Mouse (Mus musculus) hindbrain, postnatal 0 days (tissue): ENCODE data around the gene Pjvk. TPM values are rescaled to one million over a fixed set of nuclear protein-coding genes. Genes with fewer than 3 reads are reported as not detected.

ENCODE experiments used
- ATAC-seq: fragments of 200-750 bp; cut with Nextera tagmentation; 2 replicates; pipeline ENCODE4 v1.8.0; 2017; ENCODE audit warnings: mild to moderate bottlenecking, moderate TSS enrichment, moderate library complexity
- DNase-seq: peaks from one replicate; pipeline ENCODE4 v3.0.0-alpha.2; 2015; ENCODE audit warnings: low spot score
- H3K27ac ChIP-seq: fragments of 300-500 bp; sonication (generic); 2 replicates; pipeline ENCODE4 v1.5.1; 2014; ENCODE audit warnings: mild to moderate bottlenecking
- H3K27me3 ChIP-seq: fragments of 300-500 bp; sonication (generic); 2 replicates; pipeline ENCODE4 v1.6.1; 2014; ENCODE audit warnings: low read length, mixed read lengths; ENCODE audit not compliant: insufficient read depth
- H3K36me3 ChIP-seq: fragments of 300-500 bp; sonication (generic); 2 replicates; pipeline ENCODE4 v1.6.1; 2014; ENCODE audit warnings: low read length, mixed read lengths; ENCODE audit not compliant: insufficient read depth
- H3K4me1 ChIP-seq: fragments of 300-500 bp; sonication (generic); 2 replicates; pipeline ENCODE4 v1.6.1; 2014; ENCODE audit warnings: antibody characterized with exemption, low read length, mixed read lengths; ENCODE audit not compliant: insufficient read depth
- H3K4me2 ChIP-seq: fragments of 300-500 bp; sonication (generic); 2 replicates; pipeline ENCODE4 v1.6.1; 2014; ENCODE audit warnings: low read depth, mild to moderate bottlenecking, low read length, moderate library complexity, mixed read lengths
- H3K4me3 ChIP-seq: fragments of 300-500 bp; sonication (generic); 2 replicates; pipeline ENCODE4 v1.5.1; 2014; ENCODE audit warnings: low read length
- H3K9ac ChIP-seq: fragments of 300-500 bp; sonication (generic); replicated peaks from 2 replicates; pipeline ENCODE4 v1.6.1; 2014; ENCODE audit warnings: mild to moderate bottlenecking, low read length, moderate library complexity, mixed read lengths
- H3K9me3 ChIP-seq: fragments of 300-500 bp; sonication (generic); 2 replicates; pipeline ENCODE4 v1.6.1; 2016; ENCODE audit warnings: low read length, mixed read lengths
- CTCF ChIP-seq: IDR thresholded peaks from 2 replicates; pipeline ENCODE4 v1.5.1; 2016; ENCODE audit warnings: antibody characterized with exemption, control low read depth, low read depth
- WGBS: fragments of 180-500 bp; shearing (Covaris S2); extraction: QIAGEN DNeasy Blood & Tissue Kit; methylation state at CpG from one replicate; pipeline ENCODE4 v1.1.7; 2014; 5-methylcytosine and 5-hydroxymethylcytosine counted together
- polyA plus RNA-seq: library from polyadenylated mRNA; unstranded; fragments of >200 nt; fragmentation: Nextera tagmentation; extraction: Ambion mirVana; gene quantifications from 2 replicates; pipeline ENCODE4 v1.2.1, GENCODE M21; 2015
- total RNA-seq: library from RNA; depleted of rRNA; stranded (reverse); fragments of >200 nt; gene quantifications from 2 replicates; pipeline ENCODE4 v1.2.3, GENCODE M21; 2014

The Pjvk gene
- total and polyA plus RNA-seq, 2 experiments from 2014 or later = 0.37 to 0.63 TPM

GRCm38 (mm10) chr2:76658551-76658950 is 10.3 kb downstream of the Pjvk start:
- DNase-seq = no peak
- no peak for TF ChIP-seq CTCF
- Histone ChIP-seq H3K4me2 (no peak overlapping the region), H3K4me3 (no peak overlapping the region), H3K9ac (no peak overlapping the region), H3K27me3 (no peaks in the 10 kb centered on the region), H3K27ac (no peak overlapping the region), H3K9me3 (no peaks in the 10 kb centered on the region), H3K4me1 (no peaks in the 10 kb centered on the region), H3K36me3 (no peaks in the 10 kb centered on the region)
- ATAC-seq = no peak
- 76% methylated on average over 13 of the region's 13 CpGs for WGBS

GRCm38 (mm10) chr2:76659419-76659818 is 11.1 kb downstream of the Pjvk start:
- ATAC-seq (no peak), DNase-seq (peak; percentile 38)
- H3K9ac ChIP-seq = no peak overlapping the region
- WGBS = 57% methylated on average over 6 of the region's 8 CpGs
- H3K9me3 ChIP-seq = no peaks in the 10 kb centered on the region
- no peak overlapping the region for H3K4me3 ChIP-seq
- no peak overlapping the region for H3K27ac ChIP-seq
- H3K4me1 ChIP-seq = no peaks in the 10 kb centered on the region
- H3K4me2 ChIP-seq = no peak overlapping the region
- TF ChIP-seq CTCF = no peak
- H3K27me3 ChIP-seq = no peaks in the 10 kb centered on the region
- H3K36me3 ChIP-seq = no peaks in the 10 kb centered on the region

GRCm38 (mm10) chr2:76665531-76665930 is 17.3 kb downstream of the Pjvk start:
- Histone ChIP-seq H3K4me3 (no peak overlapping the region), H3K4me2 (no peak overlapping the region), H3K36me3 (no peaks in the 10 kb centered on the region), H3K27me3 (no peaks in the 10 kb centered on the region), H3K4me1 (no peaks in the 10 kb centered on the region), H3K9ac (no peak overlapping the region), H3K9me3 (no peaks in the 10 kb centered on the region), H3K27ac (no peak overlapping the region)
- WGBS = 98% methylated on average over 7 of the region's 7 CpGs
- TF ChIP-seq CTCF = no peak
- no peak for DNase-seq
- ATAC-seq = no peak

GRCm38 (mm10) chr2:76667200-76667599 is 18.9 kb downstream of the Pjvk start:
- H3K4me1 ChIP-seq = no peaks in the 10 kb centered on the region; the same call in 1 of the 2 replicates
- DNase-seq (no peak), ATAC-seq (no peak)
- H3K9me3 ChIP-seq = no peaks in the 10 kb centered on the region
- H3K27me3 ChIP-seq = no peaks in the 10 kb centered on the region
- no peak for TF ChIP-seq CTCF
- no peaks in the 10 kb centered on the region for H3K36me3 ChIP-seq
- H3K9ac ChIP-seq = no peak overlapping the region
- no peak overlapping the region for H3K4me2 ChIP-seq
- WGBS = 70% methylated on average over 5 of the region's 5 CpGs
- no peak overlapping the region for H3K27ac ChIP-seq
- no peak overlapping the region for H3K4me3 ChIP-seq

- Histone ChIP-seq H3K27me3 (no peaks in the 10 kb centered on the region), H3K4me2 (peak overlapping the region; percentile 74), H3K4me3 (peak overlapping the region; percentile 43), H3K4me1 (peaks cover 7% of the 10 kb centered on the region), H3K36me3 (no peaks in the 10 kb centered on the region), H3K9ac (peak overlapping the region; percentile 60; the same call in 1 of the 2 replicates), H3K27ac (no peak overlapping the region), H3K9me3 (no peaks in the 10 kb centered on the region)
- no peak for DNase-seq
- TF ChIP-seq CTCF = no peak
- 81% methylated on average over 6 of the region's 6 CpGs for WGBS
- ATAC-seq = no peak
Observed at GRCm38 (mm10) chr2:76671641-76672040, 23.4 kb downstream of the Pjvk start.

GRCm38 (mm10) chr2:76672134-76672745 is 24.0 kb downstream of the Pjvk start:
- H3K36me3 ChIP-seq = no peaks in the 10 kb centered on the region
- H3K4me2 ChIP-seq = peak overlapping the region; percentile 74
- no peak for ATAC-seq
- no peaks in the 10 kb centered on the region for H3K27me3 ChIP-seq
- TF ChIP-seq CTCF = no peak
- peaks cover 11% of the 10 kb centered on the region for H3K4me1 ChIP-seq
- peak overlapping the region; percentile 43 for H3K4me3 ChIP-seq
- 23% methylated on average over 9 of the region's 9 CpGs for WGBS
- DNase-seq = no peak
- H3K9me3 ChIP-seq = no peaks in the 10 kb centered on the region
- peak overlapping the region; percentile 79 for H3K27ac ChIP-seq
- peak overlapping the region; percentile 60 for H3K9ac ChIP-seq

GRCm38 (mm10) chr2:76672966-76673392 is 24.7 kb downstream of the Pjvk start, which contains the start of gene Fkbp7:
Gene Fkbp7 (minus strand): TSS chr2:76673116.
- no peaks in the 10 kb centered on the region for H3K27me3 ChIP-seq
- WGBS = under 1% methylated on average over 17 of the region's 17 CpGs
- ATAC-seq = peak; percentile 94

More at GRCm38 (mm10) chr2:76672966-76673392, 24.7 kb downstream of the Pjvk start, which contains the start of gene Fkbp7:
- H3K27ac ChIP-seq = peak within 1 kb of the TSS; percentile 79
- H3K4me3 ChIP-seq = peak within 1 kb of the TSS; percentile 43
- peak; percentile 94 for DNase-seq
- peaks cover 11% of the 10 kb centered on the region for H3K4me1 ChIP-seq
- H3K36me3 ChIP-seq = no peaks in the 10 kb centered on the region
- peak within 1 kb of the TSS; percentile 74 for H3K4me2 ChIP-seq
- H3K9ac ChIP-seq = peak within 1 kb of the TSS; percentile 60
- no peaks in the 10 kb centered on the region for H3K9me3 ChIP-seq
- TF ChIP-seq CTCF = no peak
